Mouse (Mus musculus): Measurements from ENCODE around the gene Patj.

DNA sequence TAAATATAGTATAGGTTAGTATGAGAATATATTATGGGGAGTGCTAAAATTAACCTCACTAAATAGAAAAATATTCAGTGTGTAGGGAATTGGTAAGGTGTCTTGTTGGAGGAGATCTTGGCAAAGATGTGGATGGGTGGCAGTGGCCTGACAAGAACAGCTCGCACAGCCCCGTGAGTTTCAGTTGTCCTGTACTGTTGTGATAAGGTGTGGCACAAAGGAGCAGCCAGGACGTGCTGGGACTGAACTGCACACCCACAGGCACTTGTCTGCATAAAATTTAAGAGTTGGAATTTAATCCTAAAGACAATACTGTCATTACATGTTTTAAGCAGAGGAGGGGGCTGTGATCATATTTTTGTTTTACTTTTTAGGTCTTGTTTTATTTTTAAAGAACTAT, 90.9 kb downstream of the Patj start:
- TF ChIP-seq POLR2A (IDR thresholded peaks at IDR 0.05; ENCODE audit: low read depth, low read length) (no peak), CTCF (conservative IDR thresholded peaks at IDR 0.05; ENCODE audit: insufficient read depth, insufficient read length, low read depth, low read length) (no peak)

Data from kidney, adult 2 months (tissue).